Mouse (Mus musculus) MEL (cell line): Measurements from ENCODE around the gene Hnrnpa1.

Experiments
- CTCF ChIP-seq, 3 experiments: IDR thresholded peaks in 2 of 3; conservative IDR thresholded peaks in 1 of 3; 2 replicates each; pipeline ENCODE4 v1.5.1; 2011 to 2012; ENCODE audit warnings: low read length in 3 of 3, low read depth in 2 of 3, mild to moderate bottlenecking in 2 of 3, improper control_type of control experiment in 1 of 3, inconsistent platforms in 1 of 3, mixed read lengths in 1 of 3, moderate library complexity in 1 of 3; ENCODE audit not compliant: control insufficient read depth in 1 of 3, insufficient read depth in 1 of 3, poor library complexity in 1 of 3, severe bottlenecking in 1 of 3
- EP300 ChIP-seq, 2 experiments: IDR thresholded peaks; 2 replicates each; pipeline ENCODE4 v1.6.1; 2011; ENCODE audit warnings: improper control_type of control experiment in 2 of 2, low read length in 2 of 2, low read depth in 1 of 2, mild to moderate bottlenecking in 1 of 2
- ETS1 ChIP-seq: IDR thresholded peaks from 2 replicates; pipeline ENCODE4 v1.6.1; 2012; ENCODE audit warnings: low read depth, mild to moderate bottlenecking, inconsistent platforms, low read length, improper control_type of control experiment, moderate library complexity
- MAFK ChIP-seq: IDR thresholded peaks from 2 replicates; pipeline ENCODE4 v1.6.1; 2011; ENCODE audit warnings: low read depth, mild to moderate bottlenecking, low read length, improper control_type of control experiment, borderline replicate concordance
- MAZ ChIP-seq: IDR thresholded peaks from 2 replicates; pipeline ENCODE4 v1.6.1; 2012; ENCODE audit warnings: low read depth, mild to moderate bottlenecking, inconsistent platforms, low read length, improper control_type of control experiment
- MEF2A ChIP-seq: IDR thresholded peaks from 2 replicates; pipeline ENCODE4 v1.6.1; 2014; ENCODE audit warnings: low read depth, mild to moderate bottlenecking, inconsistent platforms, low read length, improper control_type of control experiment; ENCODE audit not compliant: poor library complexity, insufficient replicate concordance, severe bottlenecking; ENCODE audit errors: extremely low read depth
- POLR2A ChIP-seq, 2 experiments: IDR thresholded peaks; 2 replicates each; pipeline ENCODE4 v1.6.1; 2011 to 2012; ENCODE audit warnings: low read length in 2 of 2, mild to moderate bottlenecking in 2 of 2, control low read depth in 1 of 2, improper control_type of control experiment in 1 of 2, low read depth in 1 of 2, moderate library complexity in 1 of 2; ENCODE audit not compliant: control insufficient read depth in 1 of 2, insufficient read depth in 1 of 2, poor library complexity in 1 of 2
- POLR2AphosphoS5 ChIP-seq: IDR thresholded peaks from 2 replicates; pipeline ENCODE4 v1.6.1; 2012; ENCODE audit warnings: low read depth, borderline replicate concordance, mild to moderate bottlenecking, inconsistent platforms, low read length, moderate library complexity, mixed read lengths
- TAL1 ChIP-seq: IDR thresholded peaks from 2 replicates; pipeline ENCODE4 v1.6.1; 2012; ENCODE audit warnings: mild to moderate bottlenecking, inconsistent platforms, low read length, moderate library complexity, mixed read lengths
- UBTF ChIP-seq: IDR thresholded peaks from 2 replicates; pipeline ENCODE4 v1.6.1; 2012; ENCODE audit warnings: low read depth, mild to moderate bottlenecking, inconsistent platforms, low read length, improper control_type of control experiment, moderate library complexity, borderline replicate concordance; ENCODE audit not compliant: insufficient read depth

- TF ChIP-seq UBTF (no peak), CTCF (IDR thresholded peaks at IDR 0.05 in 2 of 3, conservative IDR thresholded peaks at IDR 0.05 in 1 of 3; ENCODE audit: control insufficient read depth in 1 of 3, insufficient read depth in 1 of 3, low read depth in 2 of 3, low read length in 3 of 3, poor library complexity in 1 of 3, severe bottlenecking in 1 of 3) (no peak), MEF2A (no peak), EP300 (IDR thresholded peaks at IDR 0.05; ENCODE audit: low read depth in 1 of 2, low read length in 2 of 2) (no peak), POLR2A (IDR thresholded peaks at IDR 0.05; ENCODE audit: control insufficient read depth in 1 of 2, insufficient read depth in 1 of 2, low read depth in 1 of 2, low read length in 2 of 2, poor library complexity in 1 of 2) (peak in 1 of 2 experiments; percentile 57; a peak in 3 of 4 replicates), ETS1 (no peak), POLR2AphosphoS5 (peak; percentile 28; the same call in 1 of the 2 replicates), TAL1 (no peak), MAFK (no peak), MAZ (no peak)
Measured at GRCm38 (mm10) chr15:103247782-103248400, 7.7 kb downstream of the Hnrnpa1 start.
